Mouse (Mus musculus) bone marrow macrophage, adult 2 months (primary cell): Measurements from ENCODE around the gene Tmco5b. TPM values are rescaled to one million over a fixed set of nuclear protein-coding genes. Genes with fewer than 3 reads are reported as not detected.

ENCODE experiments used
- H3K27ac ChIP-seq: 2 replicates; pipeline ENCODE4 v1.5.1; 2012; ENCODE audit warnings: low read depth, low read length; ENCODE audit not compliant: insufficient read depth
- H3K4me1 ChIP-seq: 2 replicates; pipeline ENCODE4 v1.6.1; 2012; ENCODE audit warnings: low read length; ENCODE audit not compliant: control insufficient read depth, insufficient read depth
- H3K4me3 ChIP-seq: 2 replicates; pipeline ENCODE4 v1.5.1; 2012; ENCODE audit warnings: mild to moderate bottlenecking, low read length, moderate library complexity; ENCODE audit not compliant: insufficient read depth
- CTCF ChIP-seq: IDR thresholded peaks from 2 replicates; pipeline ENCODE4 v1.5.1; 2012; ENCODE audit warnings: low read depth, mild to moderate bottlenecking, low read length, moderate library complexity
- POLR2A ChIP-seq: IDR thresholded peaks from 2 replicates; pipeline ENCODE4 v1.6.1; 2012; ENCODE audit warnings: mild to moderate bottlenecking, low read depth, low read length, borderline replicate concordance
- polyA plus RNA-seq: library from polyadenylated mRNA; stranded (reverse); fragments of >200 nt; gene quantifications from 2 replicates; pipeline ENCODE4 v1.2.4, GENCODE M21; 2012; ENCODE audit not compliant: missing spikeins, insufficient read depth, insufficient read length

The Tmco5b gene
- not detected in 2 replicates for polyA plus RNA-seq

DNA sequence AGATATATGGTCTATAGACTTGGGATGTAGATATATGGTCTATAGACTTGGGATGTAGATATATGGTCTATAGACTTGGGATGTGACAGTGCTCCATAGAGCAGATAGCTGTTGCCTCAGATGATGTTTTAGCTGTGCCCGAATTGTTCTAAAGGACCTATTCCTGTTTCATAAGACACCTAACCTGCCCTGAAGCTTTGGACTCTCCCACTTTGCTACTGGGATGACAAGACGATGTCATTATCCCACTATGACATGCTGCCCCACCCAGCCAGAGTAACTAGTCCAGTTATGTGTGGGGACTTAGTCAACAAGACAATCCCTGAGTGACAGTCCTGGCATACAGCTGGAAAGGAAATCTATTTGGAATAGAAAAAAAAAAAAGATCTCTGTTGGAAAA is at the start of gene Tmco5b:
Gene Tmco5b, plus strand, starts transcription at position 301 of the 400 bp plus-strand sequence.
- Histone ChIP-seq H3K4me3 (no peak within 1 kb of the TSS), H3K27ac (no peak within 1 kb of the TSS), H3K4me1 (no peaks in the 10 kb centered on the region)
- TF ChIP-seq POLR2A (no peak), CTCF (no peak)

GRCm38 (mm10) chr2:113236993-113237392 is 48.5 kb upstream of the Tmco5b start:
- Histone ChIP-seq H3K4me1 (no peaks in the 10 kb centered on the region), H3K27ac (no peak overlapping the region), H3K4me3 (no peak overlapping the region)
- no peak for TF ChIP-seq POLR2A
- no peak for TF ChIP-seq CTCF

DNA sequence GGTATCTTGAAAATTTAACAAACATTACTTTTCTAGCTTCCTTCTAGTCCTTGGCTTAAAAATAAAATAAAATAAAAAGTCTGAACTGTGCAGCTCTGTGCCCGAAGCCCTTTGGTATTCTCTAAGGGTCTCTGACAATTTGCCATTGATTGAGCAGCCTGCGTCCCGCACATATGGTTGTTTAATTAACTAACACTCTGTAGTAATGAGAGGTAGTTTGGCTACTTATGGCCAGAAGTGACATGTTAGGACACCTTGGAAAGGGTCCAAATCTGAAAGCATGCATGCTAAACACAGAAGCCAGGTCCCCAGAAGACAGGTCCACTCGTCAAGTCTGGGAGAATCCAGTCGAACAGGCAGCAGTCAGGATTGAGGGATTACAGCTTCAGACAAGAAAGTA is 46.7 kb upstream of the Tmco5b start:
- Histone ChIP-seq H3K27ac (no peak overlapping the region), H3K4me3 (no peak overlapping the region), H3K4me1 (no peaks in the 10 kb centered on the region)
- TF ChIP-seq POLR2A, result no peak
- no peak for TF ChIP-seq CTCF

DNA sequence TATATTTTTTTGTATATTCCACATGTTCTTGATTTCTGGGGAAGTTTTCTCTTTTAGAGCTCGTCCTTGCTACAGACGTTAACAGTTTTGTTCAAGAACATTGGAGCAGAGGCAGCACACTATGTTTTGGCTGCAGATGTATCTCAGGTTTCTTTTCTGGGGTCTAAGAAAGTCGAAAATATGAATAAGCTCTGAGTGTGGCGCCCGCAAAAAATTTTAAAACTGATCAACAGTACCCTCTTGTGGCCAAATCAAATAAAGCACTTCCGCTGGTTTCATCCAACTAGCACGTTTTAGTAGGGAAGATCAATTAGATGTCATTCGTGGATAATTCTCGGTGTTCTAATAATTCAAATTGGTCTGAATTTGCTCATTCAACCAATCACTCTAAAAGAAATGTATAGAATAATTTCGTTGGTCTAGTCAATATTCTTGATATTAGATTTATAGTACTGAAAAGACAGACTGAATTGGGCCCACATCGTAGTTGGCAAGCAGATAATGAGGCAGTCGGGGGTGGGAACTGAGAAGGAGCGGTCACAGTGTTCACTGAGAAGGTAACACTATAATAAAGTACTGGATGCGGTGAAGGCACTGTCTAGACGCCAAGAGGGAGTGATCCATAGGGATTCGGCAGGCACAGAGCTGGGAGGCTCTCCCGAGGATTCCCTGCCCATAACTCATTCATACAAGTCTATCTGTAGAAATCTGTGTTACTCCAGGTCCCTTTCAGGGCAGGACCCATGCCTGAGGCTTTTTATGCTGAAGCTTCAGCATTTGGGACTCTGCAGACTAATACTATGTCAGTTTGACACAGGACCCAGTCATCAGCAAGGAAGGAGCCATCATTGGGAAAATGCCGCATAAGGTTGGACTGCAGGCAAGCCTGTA is 17.1 kb downstream of the Tmco5b start:
- no peak overlapping the region for H3K4me3 ChIP-seq
- no peak overlapping the region for H3K27ac ChIP-seq
- H3K4me1 ChIP-seq, result peaks cover 5% of the 10 kb centered on the region
- no peak for TF ChIP-seq POLR2A
- TF ChIP-seq CTCF, result no peak

DNA sequence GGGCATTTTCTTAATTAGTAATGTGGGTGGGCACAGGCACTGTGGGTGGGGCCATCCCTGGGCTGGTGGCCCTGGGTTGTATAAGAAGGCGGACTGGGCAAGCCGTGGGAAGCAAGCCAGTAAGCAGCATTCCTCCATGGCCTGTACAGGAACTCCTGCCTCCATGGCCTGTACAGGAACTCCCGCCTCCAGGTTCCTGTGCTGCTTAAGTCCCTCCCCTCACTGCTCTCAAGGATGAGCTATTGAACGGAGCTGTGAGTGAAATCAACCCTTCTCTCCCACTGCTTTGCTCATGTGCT is 17.7 kb downstream of the Tmco5b start:
- peaks cover 5% of the 10 kb centered on the region for H3K4me1 ChIP-seq
- no peak overlapping the region for H3K4me3 ChIP-seq
- H3K27ac ChIP-seq, result no peak overlapping the region
- no peak for TF ChIP-seq POLR2A
- TF ChIP-seq CTCF, result no peak

DNA sequence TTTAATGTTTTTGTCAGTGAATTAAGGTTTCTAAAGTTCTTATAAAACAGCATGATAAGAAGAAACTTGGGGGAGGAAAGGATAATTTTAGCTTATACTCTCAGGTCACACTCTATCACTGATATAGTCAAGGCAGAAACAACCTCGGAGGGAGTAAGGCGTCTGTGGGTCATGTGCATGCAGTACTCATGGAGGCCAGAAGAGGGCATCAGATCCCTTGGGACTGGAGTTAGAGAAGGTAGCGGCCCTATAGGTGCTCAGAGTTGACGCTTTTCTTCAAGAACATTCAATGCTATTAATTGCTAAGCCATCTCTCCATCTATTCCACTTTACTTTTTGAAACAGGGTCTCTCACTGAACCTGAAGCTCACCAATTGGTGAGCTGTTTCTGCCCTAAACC is 19.8 kb downstream of the Tmco5b start:
- H3K27ac ChIP-seq, result no peak overlapping the region
- no peak for TF ChIP-seq POLR2A
- peak; percentile 40; the same call in 1 of the 2 replicates for TF ChIP-seq CTCF
- H3K4me1 ChIP-seq, result peaks cover 5% of the 10 kb centered on the region
- no peak overlapping the region for H3K4me3 ChIP-seq

- Histone ChIP-seq H3K4me3 (no peak overlapping the region), H3K4me1 (no peaks in the 10 kb centered on the region), H3K27ac (no peak overlapping the region)
- TF ChIP-seq POLR2A (no peak), CTCF (no peak)
These were observed 25.7 kb downstream of the Tmco5b start for GRCm38 (mm10) chr2:113311211-113311610.

GRCm38 (mm10) chr2:113323016-113323415 is 37.5 kb downstream of the Tmco5b start:
- TF ChIP-seq CTCF, result no peak
- TF ChIP-seq POLR2A, result no peak

GRCm38 (mm10) chr2:113333799-113334541 is 48.4 kb downstream of the Tmco5b start:
- no peak overlapping the region for H3K4me3 ChIP-seq
- TF ChIP-seq CTCF (no peak), POLR2A (no peak)
- no peak overlapping the region for H3K27ac ChIP-seq
- no peaks in the 10 kb centered on the region for H3K4me1 ChIP-seq

More at GRCm38 (mm10) chr2:113323016-113323415, 37.5 kb downstream of the Tmco5b start:
- no peak overlapping the region for H3K27ac ChIP-seq
- no peak overlapping the region for H3K4me3 ChIP-seq
- H3K4me1 ChIP-seq, result peaks cover 8% of the 10 kb centered on the region

DNA sequence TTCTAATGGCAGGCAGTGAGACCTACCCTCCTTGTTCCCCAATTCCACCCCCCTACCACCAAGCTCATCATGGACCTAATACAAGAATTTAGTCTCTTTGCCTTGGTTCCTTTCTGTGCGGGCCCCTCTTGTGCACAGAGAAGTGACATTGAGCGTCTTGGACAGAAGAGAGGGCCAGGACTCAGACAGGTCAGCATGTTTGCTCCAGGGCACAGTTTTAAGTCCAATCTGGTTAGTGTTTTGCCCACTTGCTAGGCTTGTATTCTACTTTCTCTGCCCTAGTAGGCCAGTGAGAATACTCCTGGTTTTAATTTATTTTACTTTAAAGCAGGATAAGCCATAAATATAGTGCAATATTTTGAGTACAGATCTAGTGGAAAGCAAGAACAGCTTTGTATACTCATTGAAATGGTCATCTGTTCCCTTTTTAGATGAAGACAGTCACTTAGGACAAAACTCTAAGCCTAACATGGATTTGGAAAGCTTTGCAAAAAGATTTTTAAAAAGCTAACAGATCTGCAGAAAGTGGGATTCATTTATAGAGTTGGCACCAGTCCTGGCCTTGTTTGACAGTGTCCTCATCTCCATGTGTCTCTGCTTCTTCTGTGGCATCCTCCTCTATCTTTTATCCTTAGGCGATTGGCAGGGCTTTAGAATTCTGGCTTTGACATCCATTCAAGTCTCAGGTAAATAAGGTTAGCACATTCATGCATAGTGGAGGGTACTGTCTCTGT is 50.2 kb downstream of the Tmco5b start:
- Histone ChIP-seq H3K27ac (no peak overlapping the region), H3K4me3 (no peak overlapping the region), H3K4me1 (no peaks in the 10 kb centered on the region)
- TF ChIP-seq POLR2A (no peak), CTCF (no peak)

GRCm38 (mm10) chr2:113344536-113344935 is 59.0 kb downstream of the Tmco5b start:
- no peak for TF ChIP-seq CTCF
- no peak for TF ChIP-seq POLR2A
- Histone ChIP-seq H3K4me3 (no peak overlapping the region), H3K27ac (no peak overlapping the region), H3K4me1 (no peaks in the 10 kb centered on the region)

Other genes starting within 250 kb of the Tmco5b start
- not detected in 2 replicates for gene Ryr3, start 68.6 kb upstream of the Tmco5b start, polyA plus RNA-seq
- gene Fmn1, start 42.0 kb downstream of the Tmco5b start, polyA plus RNA-seq, result 18.2 and 18.7 TPM in 2 replicates